Mouse (Mus musculus) T-cell, adult 2 months (primary cell): ENCODE data around the gene Rpa2.
A peak's percentile ranks its signal among the peaks of the same experiment; 100 is the strongest.
"Not testable (repeated sequence)": the region's sequence is repeated elsewhere in the genome, so short reads cannot be mapped to it uniquely, and the experiment has no call there.

ENCODE experiments used
- DNase-seq: peaks from one replicate; pipeline ENCODE4 v3.0.0; 2022; ENCODE audit warnings: low spot score

Gene Rpa2

GRCm38 (mm10) chr4:132767914-132768876 is at the start of gene Rpa2:
TSS of gene Rpa2 (plus strand) at chr4:132768332.
- peak; percentile 96 for DNase-seq

- no peak for DNase-seq
Observed at GRCm38 (mm10) chr4:132728233-132728632, 39.9 kb upstream of the Rpa2 start.

- DNase-seq, result no peak
Observed at GRCm38 (mm10) chr4:132731616-132732015, 36.5 kb upstream of the Rpa2 start.

- DNase-seq, result peak; percentile 68
Observed at GRCm38 (mm10) chr4:132732148-132732684, 35.9 kb upstream of the Rpa2 start, which contains the start of gene Xkr8. TSS of gene Xkr8 (minus strand) at chr4:132732546.

GRCm38 (mm10) chr4:132733071-132733770 is 34.9 kb upstream of the Rpa2 start:
- no peak for DNase-seq

GRCm38 (mm10) chr4:132734766-132735165 is 33.4 kb upstream of the Rpa2 start:
- DNase-seq, result no peak

- DNase-seq, result no peak
Observed at GRCm38 (mm10) chr4:132735389-132735788, 32.7 kb upstream of the Rpa2 start.

- no peak for DNase-seq
Observed at GRCm38 (mm10) chr4:132735894-132736293, 32.2 kb upstream of the Rpa2 start.

GRCm38 (mm10) chr4:132737154-132737553 is 31.0 kb upstream of the Rpa2 start:
- not testable (repeated sequence) for DNase-seq

GRCm38 (mm10) chr4:132741491-132741890 is 26.6 kb upstream of the Rpa2 start:
- peak; percentile 24 for DNase-seq

- DNase-seq, result no peak
Observed at GRCm38 (mm10) chr4:132743992-132744911, 23.9 kb upstream of the Rpa2 start.

GRCm38 (mm10) chr4:132746911-132747517 is 21.1 kb upstream of the Rpa2 start:
- DNase-seq, result no peak

GRCm38 (mm10) chr4:132747664-132748259 is 20.4 kb upstream of the Rpa2 start:
- peak; percentile 46 for DNase-seq

GRCm38 (mm10) chr4:132748778-132749177 is 19.4 kb upstream of the Rpa2 start:
- no peak for DNase-seq

- DNase-seq, result no peak
Observed at GRCm38 (mm10) chr4:132749258-132749982, 18.7 kb upstream of the Rpa2 start.

- DNase-seq, result no peak
Observed at GRCm38 (mm10) chr4:132752992-132753391, 15.1 kb upstream of the Rpa2 start.

GRCm38 (mm10) chr4:132756974-132757373 is 11.2 kb upstream of the Rpa2 start, which contains the start of gene Smpdl3b:
TSS of gene Smpdl3b (minus strand) at chr4:132757252.
- peak; percentile 56 for DNase-seq

GRCm38 (mm10) chr4:132757633-132758351 is 10.3 kb upstream of the Rpa2 start:
- DNase-seq, result no peak

- no peak for DNase-seq
Observed at GRCm38 (mm10) chr4:132760296-132760695, 7.8 kb upstream of the Rpa2 start.
